Mouse (Mus musculus) kidney, embryonic 16.5 days (tissue): ENCODE measurements at regions not wholly inside any gene's neighbourhood (a gene's known extent, or its start where the extent isn't known, plus 50 kb on each side); places are given as distances from the start of the nearest gene placed in this dataset.
"Not testable (repeated sequence)": the region's sequence is repeated elsewhere in the genome, so short reads cannot be mapped to it uniquely, and the experiment has no call there.

ENCODE experiments used
- ATAC-seq: fragments of 200-750 bp; cut with Nextera tagmentation; 2 replicates; pipeline ENCODE4 v1.8.0; 2017; ENCODE audit warnings: moderate TSS enrichment; ENCODE audit not compliant: low FRiP score, low TSS enrichment
- H3K27ac ChIP-seq: fragments of 300-500 bp; sonication (generic); 2 replicates; pipeline ENCODE4 v1.5.1; 2014; ENCODE audit warnings: low read length
- H3K27me3 ChIP-seq: fragments of 300-500 bp; sonication (generic); 2 replicates; pipeline ENCODE4 v1.6.1; 2014; ENCODE audit warnings: low read length, control low read depth, mixed read lengths; ENCODE audit not compliant: insufficient read depth
- H3K36me3 ChIP-seq: fragments of 300-500 bp; sonication (generic); 2 replicates; pipeline ENCODE4 v1.6.1; 2014; ENCODE audit warnings: low read length, control low read depth, mixed read lengths; ENCODE audit not compliant: insufficient read depth
- H3K4me1 ChIP-seq: fragments of 300-500 bp; sonication (generic); 2 replicates; pipeline ENCODE4 v1.6.1; 2014; ENCODE audit warnings: low read length, control low read depth, mixed read lengths; ENCODE audit not compliant: insufficient read depth
- H3K4me2 ChIP-seq: fragments of 300-500 bp; sonication (generic); replicated peaks from 2 replicates; pipeline ENCODE4 v1.6.1; 2014; ENCODE audit warnings: low read depth, low read length
- H3K4me3 ChIP-seq: fragments of 300-500 bp; sonication (generic); 2 replicates; pipeline ENCODE4 v1.5.1; 2014; ENCODE audit warnings: mild to moderate bottlenecking, low read length
- H3K9ac ChIP-seq: fragments of 300-500 bp; sonication (generic); replicated peaks from 2 replicates; pipeline ENCODE4 v1.6.1; 2014; ENCODE audit warnings: low read length
- H3K9me3 ChIP-seq: fragments of 300-500 bp; sonication (generic); 2 replicates; pipeline ENCODE4 v1.6.1; 2016; ENCODE audit warnings: low read length, control low read depth
- WGBS: fragments of 180-500 bp; shearing (Covaris S2); extraction: QIAGEN DNeasy Blood & Tissue Kit; methylation state at CpG from one replicate; pipeline ENCODE4 v1.1.7; 2014; 5-methylcytosine and 5-hydroxymethylcytosine counted together

DNA sequence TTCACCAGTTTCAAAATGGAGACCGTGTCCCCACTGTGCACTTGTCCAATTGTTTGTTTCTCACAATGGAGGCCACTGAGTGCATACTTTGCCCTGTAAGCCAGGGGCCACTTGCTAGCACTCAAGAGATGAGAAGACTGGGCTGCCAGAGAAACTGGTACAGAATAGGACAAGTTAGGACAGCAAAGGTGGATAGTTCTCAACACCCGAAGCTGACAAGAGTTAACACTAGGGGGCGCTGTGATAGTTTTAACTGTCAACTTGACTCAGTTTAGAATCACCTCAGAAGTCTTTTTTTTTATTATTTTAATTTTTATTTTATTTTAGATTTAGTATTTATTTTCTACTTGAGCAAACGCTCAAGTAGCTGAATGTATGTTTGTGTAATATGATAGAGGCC, 188.2 kb upstream of the Asap2 start:
- H3K9ac ChIP-seq, H3K36me3 ChIP-seq, H3K4me2 ChIP-seq, ATAC-seq, H3K4me3 ChIP-seq, H3K27me3 ChIP-seq, H3K27ac ChIP-seq, H3K4me1 ChIP-seq: not testable (repeated sequence)
- H3K9me3 ChIP-seq = peaks cover 15% of the 10 kb centered on the region
- WGBS = 75% methylated on average over 4 of the region's 4 CpGs

DNA sequence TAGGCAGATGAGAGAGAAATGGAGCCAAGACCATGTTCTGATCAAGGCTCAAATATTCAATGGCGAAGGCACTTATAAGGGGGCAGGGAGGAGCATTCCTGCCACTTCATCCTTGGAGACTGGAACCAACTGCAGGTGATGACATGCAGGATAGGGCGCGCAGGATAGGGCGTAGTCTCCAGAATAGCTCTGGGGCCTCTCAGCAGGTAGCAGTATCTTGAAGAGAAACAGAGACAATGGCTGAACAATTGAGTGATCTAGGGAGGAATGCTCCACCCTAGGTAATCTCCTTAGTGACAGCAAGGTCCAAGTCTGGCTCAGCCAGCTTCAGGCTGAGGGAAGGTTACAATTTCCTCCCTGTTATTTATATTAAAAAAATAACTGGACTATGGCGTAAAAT, 184.8 kb upstream of the Asap2 start:
- not testable (repeated sequence) for H3K27me3 ChIP-seq, ATAC-seq, H3K36me3 ChIP-seq, H3K4me3 ChIP-seq, H3K4me1 ChIP-seq, H3K9ac ChIP-seq, H3K27ac ChIP-seq, H3K4me2 ChIP-seq
- WGBS = 88% methylated on average over 4 of the region's 5 CpGs
- peaks cover 11% of the 10 kb centered on the region for H3K9me3 ChIP-seq

DNA sequence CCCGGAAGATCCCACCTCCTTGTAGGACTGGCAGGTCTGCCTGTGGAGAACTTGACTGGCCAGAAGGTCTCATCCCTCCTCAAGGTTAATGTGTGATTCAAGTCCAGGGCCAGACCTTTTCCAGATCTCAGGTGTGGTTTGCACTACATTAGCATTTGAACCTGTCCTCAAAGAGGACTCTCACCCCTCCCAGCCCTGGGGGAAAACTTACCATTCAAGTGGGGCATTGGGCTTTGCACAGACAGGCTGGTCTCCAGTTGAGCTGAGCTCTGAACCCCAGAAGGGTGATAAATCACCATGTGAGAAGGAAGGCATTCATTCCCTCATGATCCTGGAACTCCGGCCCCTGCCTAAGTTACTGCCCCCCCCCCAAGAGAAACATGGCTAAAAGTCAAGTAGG, 183.6 kb upstream of the Asap2 start:
- Histone ChIP-seq H3K27ac (no peak overlapping the region), H3K9me3 (peaks cover 18% of the 10 kb centered on the region), H3K4me1 (no peaks in the 10 kb centered on the region), H3K27me3 (no peaks in the 10 kb centered on the region), H3K4me3 (no peak overlapping the region), H3K36me3 (no peaks in the 10 kb centered on the region), H3K4me2 (no peak overlapping the region), H3K9ac (no peak overlapping the region)
- no peak for ATAC-seq
- WGBS = 97% methylated on average over 2 of the region's 2 CpGs

DNA sequence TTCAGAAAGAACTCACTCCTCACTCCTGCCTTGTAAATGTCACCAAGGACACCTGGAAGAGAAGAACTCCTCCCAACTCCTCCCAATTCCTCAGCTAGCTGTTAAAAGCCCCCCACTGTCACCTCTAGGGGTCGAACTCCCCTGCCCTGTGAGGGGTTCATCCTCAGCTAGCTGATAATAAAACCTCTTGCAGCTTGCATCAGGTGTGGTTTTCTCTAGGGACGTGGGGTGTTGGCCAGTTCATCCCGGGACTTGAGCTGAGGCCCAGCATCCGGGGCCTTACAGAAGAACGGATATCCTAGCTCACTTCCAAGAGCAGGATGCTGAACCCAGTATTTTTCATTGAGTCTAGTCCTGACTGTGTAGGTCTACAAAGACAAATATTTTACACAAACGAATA, 176.4 kb upstream of the Asap2 start:
- H3K27me3 ChIP-seq, H3K36me3 ChIP-seq, H3K27ac ChIP-seq, H3K9ac ChIP-seq, H3K4me1 ChIP-seq, ATAC-seq, H3K4me2 ChIP-seq, H3K4me3 ChIP-seq: not testable (repeated sequence)
- peaks cover 33% of the 10 kb centered on the region for H3K9me3 ChIP-seq
- WGBS = 83% methylated on average over 6 of the region's 6 CpGs

DNA sequence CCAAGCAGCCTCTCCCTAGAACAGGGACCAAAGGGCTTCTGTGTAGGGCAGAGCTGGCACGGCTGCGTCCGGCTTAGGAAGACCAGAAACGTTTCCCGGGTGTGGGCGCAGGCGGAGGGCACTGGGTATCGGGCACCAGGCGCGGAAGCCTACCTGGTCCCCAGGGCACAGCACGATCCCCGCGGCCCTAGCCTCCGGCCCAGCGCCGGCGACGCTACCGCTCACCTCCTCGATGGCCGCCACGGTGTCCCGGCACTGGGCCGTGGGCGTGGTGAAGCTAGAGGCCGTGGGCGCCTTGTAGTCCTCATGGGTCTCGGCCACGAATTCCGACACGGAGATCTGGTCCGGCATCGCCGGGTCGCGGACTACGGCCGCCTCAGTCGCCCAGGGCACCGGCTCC, 175.1 kb upstream of the Asap2 start:
- H3K36me3 ChIP-seq, H3K4me1 ChIP-seq, H3K27me3 ChIP-seq, H3K27ac ChIP-seq: not testable (repeated sequence)
- 22% methylated on average over 40 of the region's 40 CpGs for WGBS
- Histone ChIP-seq H3K9ac (peak overlapping the region; percentile 50), H3K9me3 (peaks cover 32% of the 10 kb centered on the region), H3K4me3 (peak overlapping the region; percentile 46), H3K4me2 (peak overlapping the region; percentile 46)
- ATAC-seq = peak; percentile 65

DNA sequence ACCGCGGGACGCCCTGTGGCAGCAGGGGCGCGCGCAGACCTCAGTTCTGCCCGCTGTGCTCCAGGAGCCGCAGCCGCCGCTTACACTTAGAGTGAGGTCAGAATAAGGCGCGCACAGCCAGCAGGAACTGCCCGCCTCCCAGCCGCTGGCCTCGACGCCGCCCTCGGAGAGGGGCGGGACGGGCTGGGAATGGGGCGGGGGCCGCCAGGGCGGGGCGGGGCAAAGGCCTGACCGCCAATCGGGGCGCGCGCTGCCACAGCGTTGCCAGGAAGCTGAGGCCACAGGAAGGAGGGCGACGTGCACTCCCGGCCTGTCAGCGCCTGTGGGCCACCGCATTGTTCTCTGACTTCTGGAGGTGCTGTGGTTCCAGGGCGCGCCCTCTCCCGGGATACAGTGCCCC, 174.7 kb upstream of the Asap2 start:
- WGBS = 9% methylated on average over 23 of the region's 38 CpGs
- Histone ChIP-seq H3K27ac (no peak overlapping the region), H3K4me2 (peak overlapping the region; percentile 46), H3K36me3 (no peaks in the 10 kb centered on the region), H3K9ac (peak overlapping the region; percentile 50), H3K4me3 (peak overlapping the region; percentile 46), H3K4me1 (no peaks in the 10 kb centered on the region), H3K27me3 (no peaks in the 10 kb centered on the region), H3K9me3 (peaks cover 27% of the 10 kb centered on the region)
- ATAC-seq = peak; percentile 95

DNA sequence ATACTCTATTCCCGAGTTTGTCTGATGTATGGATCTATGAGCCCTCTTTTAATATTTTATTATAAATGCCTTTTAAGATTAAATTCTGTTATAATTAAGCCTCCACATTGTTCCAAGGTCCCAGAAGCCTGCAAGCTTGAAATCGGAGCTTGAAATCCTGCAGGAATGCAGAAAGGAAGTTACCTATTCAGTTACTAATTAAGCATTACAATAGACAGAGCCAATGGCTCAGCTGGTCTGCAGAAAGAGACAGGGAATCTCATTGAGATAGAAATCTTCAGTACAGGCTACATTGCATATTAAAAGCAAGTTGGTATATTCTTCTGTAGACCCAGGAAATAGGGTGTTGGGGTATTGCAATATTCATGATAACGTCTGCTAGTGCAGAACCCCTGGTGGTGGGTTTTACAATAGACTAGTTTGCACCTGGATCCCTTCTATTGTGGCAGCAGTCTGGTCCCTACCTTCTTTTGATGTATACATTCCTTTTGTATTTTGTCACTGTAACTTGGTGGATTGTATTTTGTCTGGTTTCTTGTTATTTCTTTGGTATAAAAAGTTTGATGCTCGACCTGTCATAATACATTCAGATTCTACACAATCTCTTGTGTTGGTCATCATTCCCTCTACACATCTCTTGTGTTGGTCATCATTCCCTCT, 146.5 kb upstream of the Asap2 start:
- not testable (repeated sequence) for H3K27ac ChIP-seq, ATAC-seq, H3K4me1 ChIP-seq, H3K27me3 ChIP-seq, H3K9ac ChIP-seq, H3K4me2 ChIP-seq, H3K4me3 ChIP-seq, H3K36me3 ChIP-seq
- peaks cover 14% of the 10 kb centered on the region for H3K9me3 ChIP-seq
- WGBS = 70% methylated on average over 4 of the region's 4 CpGs

DNA sequence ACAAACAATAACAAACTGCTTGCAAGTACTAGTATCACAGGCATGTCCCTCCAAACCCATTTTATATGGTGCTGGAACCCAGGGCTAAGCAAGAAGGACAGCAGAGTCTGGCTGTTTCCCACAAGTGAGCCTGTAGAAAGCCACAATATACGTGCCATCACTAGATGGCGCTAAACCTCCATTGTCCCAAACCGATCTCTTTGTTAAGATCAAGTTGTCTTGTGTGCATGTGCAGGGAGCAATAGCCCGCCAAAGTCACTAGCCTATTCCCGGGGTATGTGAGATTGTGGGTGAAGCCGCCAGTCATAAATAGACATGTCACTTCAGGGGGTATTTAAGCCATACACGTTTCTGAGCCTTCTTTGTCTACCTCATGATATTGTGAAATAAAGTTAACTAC, 145.4 kb upstream of the Asap2 start:
- not testable (repeated sequence) for H3K27me3 ChIP-seq, H3K27ac ChIP-seq, H3K9ac ChIP-seq, H3K36me3 ChIP-seq, ATAC-seq, H3K4me1 ChIP-seq
- 42% methylated on average over 7 of the region's 7 CpGs for WGBS
- H3K9me3 ChIP-seq = peaks cover 14% of the 10 kb centered on the region
- peak overlapping the region; percentile 40 for H3K4me2 ChIP-seq
- peak overlapping the region; percentile 20 for H3K4me3 ChIP-seq

DNA sequence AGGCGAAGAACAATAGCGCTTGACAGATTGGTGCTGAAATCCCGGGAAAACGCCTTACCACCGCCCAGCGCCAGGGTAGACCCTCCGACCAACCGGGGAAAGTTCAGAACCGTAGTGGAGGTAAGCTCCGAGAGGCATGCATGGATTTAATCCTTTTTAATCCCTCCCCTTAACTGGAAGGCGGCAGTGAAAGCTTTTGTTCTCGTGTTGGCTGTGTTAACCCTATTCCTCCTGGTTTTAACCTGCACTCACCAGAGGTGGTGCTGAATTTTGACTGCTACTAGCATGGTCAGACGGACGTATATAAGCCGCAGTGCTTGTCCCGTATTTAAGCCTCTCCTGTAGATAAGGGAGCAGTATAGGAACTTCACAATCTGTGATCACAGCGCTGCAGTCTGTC, 145.0 kb upstream of the Asap2 start:
- no peak for ATAC-seq
- Histone ChIP-seq H3K4me2 (peak overlapping the region; percentile 40), H3K4me1 (no peaks in the 10 kb centered on the region), H3K9ac (no peak overlapping the region; the same call in 1 of the 2 replicates), H3K36me3 (no peaks in the 10 kb centered on the region), H3K27ac (no peak overlapping the region), H3K27me3 (no peaks in the 10 kb centered on the region), H3K9me3 (peaks cover 19% of the 10 kb centered on the region), H3K4me3 (peak overlapping the region; percentile 20)
- WGBS = 61% methylated on average over 17 of the region's 17 CpGs

DNA sequence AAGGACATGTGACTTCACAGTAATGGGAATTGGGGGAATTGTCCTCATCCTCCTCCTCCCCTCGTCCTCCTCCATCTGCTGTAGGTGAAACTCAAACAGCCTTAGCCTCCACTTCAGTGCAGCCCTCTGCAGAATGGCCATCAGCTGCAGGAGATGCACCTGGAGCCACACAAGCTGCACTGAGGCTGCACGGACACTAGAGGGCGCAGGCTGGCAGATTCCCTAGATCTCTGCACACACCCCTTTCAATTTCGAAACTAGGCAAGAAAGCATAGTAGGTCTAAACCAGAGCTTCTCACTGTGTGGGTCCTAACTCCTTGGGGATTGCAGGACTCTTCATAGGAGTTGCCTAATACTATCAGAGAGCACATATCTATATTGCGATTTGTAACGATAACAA, 106.2 kb upstream of the Asap2 start:
- not testable (repeated sequence) for H3K4me3 ChIP-seq, ATAC-seq, H3K36me3 ChIP-seq, H3K4me1 ChIP-seq, H3K9ac ChIP-seq, H3K27me3 ChIP-seq, H3K4me2 ChIP-seq, H3K27ac ChIP-seq
- H3K9me3 ChIP-seq = peaks cover 21% of the 10 kb centered on the region
- WGBS = 74% methylated on average over 6 of the region's 6 CpGs
